Mouse (Mus musculus) liver, embryonic 12.5 days (tissue): ENCODE data around the gene Polr2h. TPM values are rescaled to one million over a fixed set of nuclear protein-coding genes. Genes with fewer than 3 reads are reported as not detected.

Experiments
- ATAC-seq: fragments of 200-750 bp; cut with Nextera tagmentation; 2 replicates; pipeline ENCODE4 v1.8.0; 2017; ENCODE audit warnings: moderate number of reproducible peaks, mild to moderate bottlenecking, moderate library complexity
- H3K27ac ChIP-seq: fragments of 300-500 bp; sonication (generic); 2 replicates; pipeline ENCODE4 v1.5.1; 2016; ENCODE audit warnings: mild to moderate bottlenecking
- H3K27me3 ChIP-seq: fragments of 300-500 bp; sonication (generic); replicated peaks from 2 replicates; pipeline ENCODE4 v1.6.1; 2016; ENCODE audit warnings: mild to moderate bottlenecking, moderate library complexity
- H3K36me3 ChIP-seq: fragments of 300-500 bp; sonication (generic); 2 replicates; pipeline ENCODE4 v1.6.1; 2016; ENCODE audit warnings: mild to moderate bottlenecking, moderate library complexity
- H3K4me1 ChIP-seq: fragments of 300-500 bp; sonication (generic); 2 replicates; pipeline ENCODE4 v1.6.1; 2016
- H3K4me2 ChIP-seq: fragments of 300-500 bp; sonication (generic); 2 replicates; pipeline ENCODE4 v1.6.1; 2016; ENCODE audit warnings: mild to moderate bottlenecking, moderate library complexity
- H3K4me3 ChIP-seq: fragments of 300-500 bp; sonication (generic); 2 replicates; pipeline ENCODE4 v1.5.1; 2016; ENCODE audit warnings: mild to moderate bottlenecking, moderate library complexity
- H3K9ac ChIP-seq: fragments of 300-500 bp; sonication (generic); 2 replicates; pipeline ENCODE4 v1.6.1; 2016; ENCODE audit warnings: mild to moderate bottlenecking, moderate library complexity
- H3K9me3 ChIP-seq: fragments of 300-500 bp; sonication (generic); replicated peaks from 2 replicates; pipeline ENCODE4 v1.6.1; 2016; ENCODE audit warnings: mild to moderate bottlenecking, moderate library complexity
- WGBS: fragments of 180-500 bp; shearing (Covaris S2); methylation state at CpG from one replicate; pipeline ENCODE4 v1.1.7; 2016; ENCODE audit not compliant: insufficient replicate concordance; 5-methylcytosine and 5-hydroxymethylcytosine counted together
- polyA plus RNA-seq: library from polyadenylated mRNA; unstranded; fragments of >200 nt; fragmentation: Nextera tagmentation; extraction: Ambion mirVana; gene quantifications from 2 replicates; pipeline ENCODE4 v1.2.1, GENCODE M21; 2016

The Polr2h gene
- polyA plus RNA-seq, 1 experiment from 2014 or later, result 68.4 TPM

- Histone ChIP-seq H3K9ac (peak overlapping the region; percentile 84), H3K9me3 (no peaks in the 10 kb centered on the region), H3K4me2 (peak overlapping the region; percentile 97), H3K27me3 (no peaks in the 10 kb centered on the region), H3K4me1 (peaks cover 84% of the 10 kb centered on the region), H3K36me3 (peaks cover 41% of the 10 kb centered on the region), H3K4me3 (peak overlapping the region; percentile 74), H3K27ac (peak overlapping the region; percentile 91)
- 53% methylated on average over 11 of the region's 11 CpGs for WGBS
- no peak for ATAC-seq
Measured at GRCm38 (mm10) chr16:20714307-20715080, 3.0 kb upstream of the Polr2h start.

- Histone ChIP-seq H3K4me1 (peaks cover 77% of the 10 kb centered on the region), H3K4me2 (peak overlapping the region; percentile 97), H3K27me3 (no peaks in the 10 kb centered on the region), H3K9ac (peak overlapping the region; percentile 84), H3K27ac (peak overlapping the region; percentile 91), H3K9me3 (no peaks in the 10 kb centered on the region), H3K36me3 (peaks cover 41% of the 10 kb centered on the region), H3K4me3 (peak overlapping the region; percentile 74)
- WGBS, result 60% methylated on average over 2 of the region's 2 CpGs
- no peak for ATAC-seq
Measured at GRCm38 (mm10) chr16:20715161-20715560, 2.3 kb upstream of the Polr2h start.

- peaks cover 73% of the 10 kb centered on the region for H3K4me1 ChIP-seq
- H3K36me3 ChIP-seq, result peaks cover 41% of the 10 kb centered on the region
- peak overlapping the region; percentile 97 for H3K4me2 ChIP-seq
- peak overlapping the region; percentile 84 for H3K9ac ChIP-seq
- H3K27me3 ChIP-seq, result no peaks in the 10 kb centered on the region
- peak overlapping the region; percentile 91 for H3K27ac ChIP-seq
- no peaks in the 10 kb centered on the region for H3K9me3 ChIP-seq
- H3K4me3 ChIP-seq, result peak overlapping the region; percentile 74
- no peak for ATAC-seq
- WGBS, result 4% methylated on average over 12 of the region's 12 CpGs
Measured at GRCm38 (mm10) chr16:20715566-20715965, 1.9 kb upstream of the Polr2h start.

- Histone ChIP-seq H3K4me3 (peak overlapping the region; percentile 74), H3K27me3 (no peaks in the 10 kb centered on the region), H3K36me3 (peaks cover 41% of the 10 kb centered on the region), H3K27ac (peak overlapping the region; percentile 91), H3K9me3 (no peaks in the 10 kb centered on the region), H3K9ac (peak overlapping the region; percentile 84), H3K4me2 (peak overlapping the region; percentile 97), H3K4me1 (peaks cover 67% of the 10 kb centered on the region)
- ATAC-seq, result peak; percentile 65
- under 1% methylated on average over 67 of the region's 68 CpGs for WGBS
Measured at GRCm38 (mm10) chr16:20715976-20716840, 1.3 kb upstream of the Polr2h start.

GRCm38 (mm10) chr16:20716841-20717180 lies 654 bp upstream of the Polr2h start:
- H3K27ac ChIP-seq, result peak overlapping the region; percentile 91
- peak; percentile 13 for ATAC-seq
- H3K36me3 ChIP-seq, result peaks cover 41% of the 10 kb centered on the region
- no peaks in the 10 kb centered on the region for H3K27me3 ChIP-seq
- peak overlapping the region; percentile 97 for H3K4me2 ChIP-seq
- WGBS, result 4% methylated on average over 8 of the region's 8 CpGs
- peaks cover 61% of the 10 kb centered on the region for H3K4me1 ChIP-seq
- H3K4me3 ChIP-seq, result peak overlapping the region; percentile 74
- no peaks in the 10 kb centered on the region for H3K9me3 ChIP-seq
- peak overlapping the region; percentile 84 for H3K9ac ChIP-seq

- WGBS, result 2% methylated on average over 18 of the region's 18 CpGs
- H3K27ac ChIP-seq, result peak overlapping the region; percentile 91
- H3K9me3 ChIP-seq, result no peaks in the 10 kb centered on the region
- peak overlapping the region; percentile 97 for H3K4me2 ChIP-seq
- peak overlapping the region; percentile 84 for H3K9ac ChIP-seq
- H3K4me3 ChIP-seq, result peak overlapping the region; percentile 74
- H3K27me3 ChIP-seq, result no peaks in the 10 kb centered on the region
- H3K4me1 ChIP-seq, result peaks cover 48% of the 10 kb centered on the region
- ATAC-seq, result peak; percentile 28
- peaks cover 38% of the 10 kb centered on the region for H3K36me3 ChIP-seq
Measured at GRCm38 (mm10) chr16:20717978-20718670, 659 bp downstream of the Polr2h start.

- Histone ChIP-seq H3K27me3 (peaks cover 17% of the 10 kb centered on the region), H3K9me3 (no peaks in the 10 kb centered on the region), H3K4me3 (no peak overlapping the region), H3K4me1 (peaks cover 13% of the 10 kb centered on the region), H3K27ac (no peak overlapping the region), H3K4me2 (no peak overlapping the region), H3K36me3 (peaks cover 31% of the 10 kb centered on the region), H3K9ac (no peak overlapping the region)
- 71% methylated on average over 10 of the region's 10 CpGs for WGBS
- ATAC-seq, result no peak
Measured at GRCm38 (mm10) chr16:20721808-20722207, 4.3 kb downstream of the Polr2h start.

GRCm38 (mm10) chr16:20722736-20723135 lies 5.3 kb downstream of the Polr2h start:
- ATAC-seq, result no peak
- no peak overlapping the region for H3K9ac ChIP-seq
- H3K4me3 ChIP-seq, result no peak overlapping the region
- no peak overlapping the region for H3K4me2 ChIP-seq
- peaks cover 7% of the 10 kb centered on the region for H3K4me1 ChIP-seq
- H3K27ac ChIP-seq, result no peak overlapping the region
- peaks cover 22% of the 10 kb centered on the region for H3K27me3 ChIP-seq
- no peaks in the 10 kb centered on the region for H3K9me3 ChIP-seq
- H3K36me3 ChIP-seq, result peaks cover 31% of the 10 kb centered on the region
- WGBS, result 68% methylated on average over 4 of the region's 4 CpGs

- Histone ChIP-seq H3K36me3 (peaks cover 31% of the 10 kb centered on the region), H3K4me2 (no peak overlapping the region), H3K9me3 (no peaks in the 10 kb centered on the region), H3K27ac (no peak overlapping the region), H3K9ac (no peak overlapping the region), H3K4me3 (no peak overlapping the region), H3K27me3 (peaks cover 23% of the 10 kb centered on the region), H3K4me1 (peaks cover 7% of the 10 kb centered on the region)
- WGBS, result 56% methylated on average over 4 of the region's 4 CpGs
- ATAC-seq, result no peak
Measured at GRCm38 (mm10) chr16:20723247-20723646, 5.8 kb downstream of the Polr2h start.

- 29% methylated on average over 5 of the region's 5 CpGs for WGBS
- ATAC-seq, result peak; percentile 59
- H3K9me3 ChIP-seq, result no peaks in the 10 kb centered on the region
- no peak overlapping the region for H3K9ac ChIP-seq
- H3K4me1 ChIP-seq, result no peaks in the 10 kb centered on the region
- peaks cover 32% of the 10 kb centered on the region for H3K27me3 ChIP-seq
- no peak overlapping the region for H3K27ac ChIP-seq
- peaks cover 31% of the 10 kb centered on the region for H3K36me3 ChIP-seq
- no peak overlapping the region for H3K4me3 ChIP-seq
- no peak overlapping the region for H3K4me2 ChIP-seq
Measured at GRCm38 (mm10) chr16:20724338-20724748, 6.9 kb downstream of the Polr2h start.

GRCm38 (mm10) chr16:20725321-20725720 lies 7.9 kb downstream of the Polr2h start:
- Histone ChIP-seq H3K4me3 (no peak overlapping the region), H3K9me3 (no peaks in the 10 kb centered on the region)
- WGBS, result 71% methylated on average over 7 of the region's 7 CpGs

More at GRCm38 (mm10) chr16:20725321-20725720, 7.9 kb downstream of the Polr2h start:
- Histone ChIP-seq H3K9ac (0 out of 2 replicates have a peak overlapping the region, but pooled peaks have one; percentile 8), H3K4me1 (no peaks in the 10 kb centered on the region), H3K36me3 (peaks cover 24% of the 10 kb centered on the region), H3K27me3 (peaks cover 41% of the 10 kb centered on the region), H3K27ac (no peak overlapping the region), H3K4me2 (no peak overlapping the region)
- no peak for ATAC-seq
